Mouse (Mus musculus) embryo, embryonic 10 days (tissue): ENCODE measurements around the gene Itga4.
A peak's percentile ranks its signal among the peaks of the same experiment; 100 is the strongest.

ENCODE experiments used
- DNase-seq: peaks from one replicate; pipeline ENCODE4 v3.0.0-alpha.2; 2015; ENCODE audit warnings: low spot score

Gene Itga4

DNA sequence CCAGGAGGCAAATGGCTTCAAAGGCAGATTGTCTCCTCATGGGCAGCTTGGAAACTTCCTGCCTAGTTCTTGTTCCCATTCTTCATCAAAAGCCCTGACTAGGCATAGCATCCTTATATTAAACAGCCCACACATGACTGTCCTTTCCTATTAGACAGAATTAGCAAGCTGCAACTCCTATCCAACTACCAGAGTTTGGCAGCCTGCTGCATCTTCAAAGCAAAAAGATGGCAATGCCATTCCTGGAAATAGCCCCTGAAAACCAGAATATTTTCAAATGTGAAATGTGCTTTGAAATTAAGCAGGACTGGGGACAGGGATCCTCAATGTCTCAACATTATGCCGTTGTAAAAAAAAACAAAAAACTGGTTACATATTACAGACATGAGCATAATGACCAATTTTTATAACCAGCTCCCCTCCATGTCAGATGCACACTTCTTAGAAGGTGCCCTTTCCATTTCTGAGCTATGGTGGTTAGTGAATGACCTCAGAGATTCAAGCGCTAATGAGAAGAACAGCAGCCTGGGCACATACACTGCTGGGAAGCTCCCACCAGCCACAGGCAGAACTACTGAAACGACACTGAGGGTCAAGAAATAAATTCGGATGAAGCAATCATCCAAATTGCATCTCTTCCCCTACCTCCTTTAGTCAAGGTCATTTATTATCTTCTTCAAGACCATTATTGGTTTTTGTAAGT, 97.0 kb downstream of the Itga4 start:
- DNase-seq = no peak

DNA sequence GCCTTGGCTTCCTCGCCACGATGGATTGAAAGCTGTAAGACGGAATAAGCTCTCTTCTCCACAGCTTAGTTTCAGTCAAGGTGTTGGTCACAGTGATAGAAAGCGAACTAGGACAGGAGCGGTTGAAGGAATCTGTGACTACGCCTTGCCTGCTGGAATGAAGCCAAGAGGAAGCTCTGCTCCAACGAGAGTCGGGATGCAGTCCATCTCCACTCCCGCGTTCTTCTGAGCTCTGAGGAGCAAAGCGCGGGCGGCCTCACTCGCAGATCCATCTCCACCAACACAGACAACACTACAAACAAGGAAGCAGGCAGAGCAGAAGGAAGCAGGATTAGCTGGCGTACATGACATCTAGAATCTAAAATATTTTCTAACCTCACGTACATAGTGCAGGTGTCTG, 99.5 kb downstream of the Itga4 start:
- no peak for DNase-seq

GRCm38 (mm10) chr2:79357835-79358234, 102.6 kb downstream of the Itga4 start:
- DNase-seq = no peak

DNA sequence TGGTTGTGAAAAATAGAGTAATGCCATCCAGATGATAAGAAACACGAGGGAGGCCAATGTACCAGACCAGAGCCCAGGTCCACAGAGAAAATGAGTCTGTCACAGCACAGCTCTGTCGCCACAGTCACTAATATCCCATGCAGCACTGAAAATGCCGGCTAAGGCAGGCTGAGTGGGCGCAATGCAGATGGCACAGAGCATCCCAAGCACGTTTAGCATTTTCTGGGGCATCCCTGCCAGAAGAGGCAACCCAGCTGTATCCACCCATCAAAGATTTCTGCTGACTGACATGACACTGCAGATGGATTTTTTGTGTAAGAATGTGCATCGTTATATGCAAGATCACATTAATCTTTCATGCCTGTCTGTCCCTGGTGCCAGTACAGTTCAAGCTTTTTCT, 106.8 kb downstream of the Itga4 start:
- no peak for DNase-seq

DNA sequence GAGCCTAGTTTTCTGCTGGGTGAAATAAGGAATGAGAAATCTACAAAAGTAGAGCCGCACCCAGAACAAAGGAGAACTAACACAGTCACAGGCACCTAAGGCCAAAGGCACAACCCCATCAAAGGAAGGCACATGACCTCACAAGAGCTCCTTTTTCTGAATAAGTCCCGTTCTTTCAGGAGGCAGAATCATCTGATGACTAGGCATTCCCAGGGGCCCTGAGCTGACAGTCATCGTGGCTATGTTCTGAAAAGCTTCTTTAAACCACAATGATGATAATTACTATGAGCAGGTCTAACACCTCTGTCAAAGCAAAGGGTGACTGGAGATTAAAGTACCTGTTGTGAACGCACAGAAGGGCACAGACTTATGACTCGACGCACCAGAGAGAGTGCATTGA, 108.7 kb downstream of the Itga4 start:
- DNase-seq = no peak

GRCm38 (mm10) chr2:79367451-79368450, 112.5 kb downstream of the Itga4 start:
- DNase-seq = peak; percentile 45

- no peak for DNase-seq
These were observed 113.4 kb downstream of the Itga4 start for GRCm38 (mm10) chr2:79368661-79369060.

- DNase-seq = peak; percentile 44
These were observed 113.9 kb downstream of the Itga4 start for GRCm38 (mm10) chr2:79369061-79369524.

DNA sequence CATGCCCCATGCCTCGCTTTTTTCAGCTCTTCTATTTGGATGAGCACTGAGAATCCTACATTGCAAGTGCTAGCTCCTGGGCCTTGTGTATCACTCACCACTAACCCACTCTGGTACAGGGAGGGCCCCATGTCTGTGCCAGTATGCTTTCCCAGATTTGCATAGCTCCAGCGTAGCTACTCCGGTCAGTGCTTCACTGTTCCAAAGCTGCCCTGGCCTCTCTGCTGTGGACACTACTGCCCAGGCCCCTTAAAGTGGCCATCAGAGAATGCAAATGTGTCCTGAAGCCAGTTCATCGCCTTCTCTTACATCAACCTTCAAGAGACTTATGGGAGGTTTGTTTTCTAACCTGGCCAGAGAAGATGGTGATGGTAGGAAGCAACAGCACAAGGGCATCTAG, 114.7 kb downstream of the Itga4 start:
- DNase-seq = no peak

DNA sequence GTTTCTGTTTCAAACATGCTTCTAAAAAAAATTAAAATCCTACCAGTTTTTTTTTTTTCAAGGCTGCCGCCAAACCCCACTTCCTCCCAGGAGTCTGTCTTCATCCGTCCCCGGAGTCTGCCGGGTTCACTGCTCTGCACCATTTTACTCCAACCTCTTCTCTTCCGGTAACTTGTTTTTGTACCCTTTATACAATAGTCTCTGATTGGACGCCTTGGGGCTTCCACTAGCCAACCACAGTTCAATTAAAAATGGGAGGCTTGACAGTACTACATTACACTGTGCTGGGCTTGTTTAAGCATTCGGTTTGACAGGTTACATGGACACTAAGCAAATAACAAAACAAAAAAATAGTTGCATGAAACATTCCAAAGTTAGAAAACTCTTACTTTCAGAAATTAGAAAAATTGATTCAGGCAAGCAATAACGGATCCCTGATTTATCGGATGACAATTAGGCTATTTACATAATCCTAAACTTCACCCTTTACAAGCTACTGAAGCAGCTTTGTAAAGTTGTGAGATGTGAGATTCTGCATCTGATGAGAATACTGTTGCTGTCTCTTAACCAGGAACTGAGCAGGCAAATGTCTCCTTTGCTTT, 115.6 kb downstream of the Itga4 start:
- DNase-seq = no peak

DNA sequence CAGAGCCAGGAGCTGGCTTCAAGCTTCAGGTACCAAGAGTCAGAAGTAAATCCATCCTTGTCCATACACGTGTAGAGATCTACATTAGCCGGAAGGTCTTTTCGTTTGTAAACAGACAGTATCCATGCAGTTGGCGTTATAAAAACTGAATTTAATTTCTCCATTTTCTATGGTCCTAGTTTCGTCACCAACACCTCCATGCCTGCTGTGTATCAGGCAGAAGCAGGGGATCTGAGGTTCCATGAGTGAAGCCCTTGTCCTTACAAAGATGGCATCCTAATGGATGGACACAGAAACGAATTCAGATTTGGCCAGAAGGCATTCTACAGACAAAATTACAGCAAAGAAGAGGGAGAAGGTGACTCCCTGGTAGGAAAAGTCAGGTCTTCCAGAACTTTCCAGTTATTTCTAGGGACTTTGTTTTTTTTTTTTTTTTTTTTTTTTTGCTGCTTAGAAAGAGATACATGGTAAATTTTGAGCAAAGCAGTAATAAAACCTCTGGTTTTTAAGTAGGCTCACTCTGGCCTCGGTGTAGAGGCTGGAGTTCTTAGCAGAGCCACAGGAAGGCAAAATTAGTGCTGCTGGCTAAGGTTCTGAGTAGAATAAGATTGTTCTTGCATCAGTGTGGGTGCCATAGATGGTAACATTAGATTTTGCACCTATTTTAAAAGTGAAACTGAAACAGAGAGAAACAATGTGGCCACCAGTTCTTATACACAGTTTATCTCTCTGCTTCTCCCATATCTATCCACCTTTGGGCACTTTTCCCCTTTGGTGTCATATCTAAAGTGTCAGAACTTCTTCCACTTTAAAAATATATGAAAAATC, 116.3 kb downstream of the Itga4 start:
- no peak for DNase-seq

- no peak for DNase-seq
These were observed 116.9 kb downstream of the Itga4 start for GRCm38 (mm10) chr2:79372154-79372467.

DNA sequence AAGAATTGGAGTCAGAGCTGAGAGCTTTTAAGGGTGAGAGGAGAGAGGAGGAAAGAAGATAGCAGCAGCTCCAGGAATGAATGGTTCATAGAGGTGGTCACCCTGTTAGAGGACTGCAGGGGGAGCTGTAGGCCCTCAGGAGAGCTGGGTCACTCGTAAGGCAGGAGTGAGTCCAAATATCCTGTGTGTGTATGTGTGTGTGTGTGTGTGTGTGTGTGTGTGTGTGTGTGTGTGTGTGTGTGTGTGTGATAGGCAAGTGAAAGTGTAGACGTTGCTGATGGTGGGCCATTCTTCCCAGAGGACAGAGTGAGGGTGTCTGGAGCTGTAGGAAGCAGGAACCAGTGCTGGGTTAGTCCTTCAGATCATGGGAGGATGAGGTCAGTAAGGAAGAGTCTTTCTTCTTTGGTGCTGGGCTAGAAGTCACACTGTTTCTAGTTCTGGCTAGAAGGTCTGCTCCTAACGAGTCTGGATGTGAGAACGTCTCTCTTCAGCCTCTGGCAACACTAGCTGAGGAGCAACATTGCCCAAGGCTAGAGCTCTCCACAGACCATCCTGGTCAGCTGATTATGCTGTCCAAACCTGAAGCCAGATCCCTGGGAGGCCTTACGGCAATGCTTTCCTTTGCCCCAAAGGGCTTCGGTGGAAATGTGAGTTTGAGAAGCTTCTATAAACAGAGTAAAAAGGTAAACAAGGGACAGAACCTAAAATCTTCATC, 117.4 kb downstream of the Itga4 start:
- DNase-seq = peak; percentile 68

DNA sequence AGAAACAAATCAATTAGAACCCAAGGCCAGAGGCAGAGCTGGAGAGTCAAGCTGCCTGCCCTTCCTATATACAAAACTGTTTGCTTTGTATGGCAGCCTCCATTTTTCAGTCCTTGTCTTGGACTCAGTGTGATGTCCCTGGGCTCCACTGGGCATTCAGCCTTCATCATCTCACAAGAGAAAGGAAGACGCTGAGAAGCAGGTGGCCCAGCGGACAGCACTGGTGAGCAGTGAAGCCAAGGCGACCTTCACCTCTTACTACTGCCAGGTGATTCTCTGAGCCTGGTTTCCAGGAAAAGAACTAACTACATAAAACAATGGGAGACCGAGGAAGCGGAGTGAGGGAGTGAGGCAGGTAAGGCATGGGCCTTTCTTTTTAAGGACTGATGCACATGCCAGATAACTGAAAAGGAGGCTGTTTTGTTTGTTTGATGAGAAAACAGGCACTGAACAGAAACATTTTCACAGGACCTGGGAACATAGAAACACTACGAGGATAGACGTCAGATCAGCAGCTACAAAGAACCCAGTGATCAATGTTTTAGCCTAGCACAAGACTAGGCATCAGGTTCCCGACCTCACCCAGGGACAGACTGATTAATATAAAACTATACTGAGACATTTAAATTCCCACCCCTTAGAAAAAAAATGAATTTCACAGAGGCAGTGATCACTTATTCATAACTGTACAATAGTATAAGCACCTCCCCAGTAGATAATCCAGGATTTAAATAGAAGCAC, 123.3 kb downstream of the Itga4 start:
- DNase-seq = no peak

DNA sequence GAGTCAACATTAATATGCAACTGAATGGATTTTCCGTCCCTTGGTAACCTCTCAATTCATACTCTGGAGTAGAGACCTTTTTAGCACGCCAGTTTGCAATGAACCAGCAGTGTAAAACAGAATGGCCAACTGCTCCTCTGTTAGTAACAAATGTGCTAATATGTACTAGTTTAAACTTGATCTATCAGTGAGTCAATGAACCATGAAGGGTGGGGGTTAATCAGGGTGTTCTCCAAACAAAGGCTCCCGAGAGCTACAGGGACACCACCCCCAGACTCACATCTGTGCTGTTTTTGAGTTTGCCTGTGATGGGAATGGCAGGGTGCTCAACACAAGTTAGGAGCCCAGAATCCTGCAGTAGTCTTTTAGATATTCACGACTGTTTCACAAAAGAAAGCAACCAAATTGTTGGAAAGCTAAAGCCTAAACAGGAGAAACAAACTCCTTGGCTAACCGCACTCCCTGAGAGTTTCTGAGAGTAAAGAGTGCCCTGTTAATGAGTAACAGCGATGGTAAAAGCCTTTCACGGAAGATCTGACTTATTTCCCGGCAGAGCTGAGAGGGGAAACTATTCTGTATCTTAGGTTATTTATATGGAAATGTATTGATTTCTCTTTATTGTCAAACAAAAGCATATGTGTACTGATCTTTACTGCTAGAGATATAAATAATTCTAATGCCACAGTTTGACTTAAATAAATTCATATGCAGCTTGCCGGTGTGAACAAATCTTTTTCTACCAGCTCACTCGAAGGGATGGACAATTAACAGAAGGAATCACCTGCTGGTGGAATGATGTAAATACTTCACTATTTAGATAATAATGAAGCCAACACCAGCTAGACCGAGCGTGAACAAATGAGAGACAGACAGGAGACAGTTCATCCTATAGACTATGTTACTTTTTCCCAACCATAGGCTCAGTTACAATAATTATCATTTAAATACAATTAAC, 124.1 kb downstream of the Itga4 start:
- peak; percentile 46 for DNase-seq
